Mouse (Mus musculus) kidney, embryonic 16.5 days (tissue): ENCODE results near the gene Nudt16l1. TPM values are rescaled to one million over a fixed set of nuclear protein-coding genes. Genes with fewer than 3 reads are reported as not detected.
A peak's percentile ranks its signal among the peaks of the same experiment; 100 is the strongest.

Experiments used
- ATAC-seq: fragments of 200-750 bp; cut with Nextera tagmentation; 2 replicates; pipeline ENCODE4 v1.8.0; 2017; ENCODE audit warnings: moderate TSS enrichment; ENCODE audit not compliant: low FRiP score, low TSS enrichment
- H3K27ac ChIP-seq: fragments of 300-500 bp; sonication (generic); 2 replicates; pipeline ENCODE4 v1.5.1; 2014; ENCODE audit warnings: low read length
- H3K27me3 ChIP-seq: fragments of 300-500 bp; sonication (generic); 2 replicates; pipeline ENCODE4 v1.6.1; 2014; ENCODE audit warnings: low read length, control low read depth, mixed read lengths; ENCODE audit not compliant: insufficient read depth
- H3K36me3 ChIP-seq: fragments of 300-500 bp; sonication (generic); 2 replicates; pipeline ENCODE4 v1.6.1; 2014; ENCODE audit warnings: low read length, control low read depth, mixed read lengths; ENCODE audit not compliant: insufficient read depth
- H3K4me1 ChIP-seq: fragments of 300-500 bp; sonication (generic); 2 replicates; pipeline ENCODE4 v1.6.1; 2014; ENCODE audit warnings: low read length, control low read depth, mixed read lengths; ENCODE audit not compliant: insufficient read depth
- H3K4me2 ChIP-seq: fragments of 300-500 bp; sonication (generic); replicated peaks from 2 replicates; pipeline ENCODE4 v1.6.1; 2014; ENCODE audit warnings: low read depth, low read length
- H3K4me3 ChIP-seq: fragments of 300-500 bp; sonication (generic); 2 replicates; pipeline ENCODE4 v1.5.1; 2014; ENCODE audit warnings: mild to moderate bottlenecking, low read length
- H3K9ac ChIP-seq: fragments of 300-500 bp; sonication (generic); replicated peaks from 2 replicates; pipeline ENCODE4 v1.6.1; 2014; ENCODE audit warnings: low read length
- H3K9me3 ChIP-seq: fragments of 300-500 bp; sonication (generic); 2 replicates; pipeline ENCODE4 v1.6.1; 2016; ENCODE audit warnings: low read length, control low read depth
- WGBS: fragments of 180-500 bp; shearing (Covaris S2); extraction: QIAGEN DNeasy Blood & Tissue Kit; methylation state at CpG from one replicate; pipeline ENCODE4 v1.1.7; 2014; 5-methylcytosine and 5-hydroxymethylcytosine counted together
- polyA plus RNA-seq: library from polyadenylated mRNA; unstranded; fragments of >200 nt; fragmentation: Nextera tagmentation; extraction: Ambion mirVana; gene quantifications from 2 replicates; pipeline ENCODE4 v1.2.1, GENCODE M21; 2015

Nudt16l1 gene
- polyA plus RNA-seq, 1 experiment from 2014 or later, result 187 TPM

DNA sequence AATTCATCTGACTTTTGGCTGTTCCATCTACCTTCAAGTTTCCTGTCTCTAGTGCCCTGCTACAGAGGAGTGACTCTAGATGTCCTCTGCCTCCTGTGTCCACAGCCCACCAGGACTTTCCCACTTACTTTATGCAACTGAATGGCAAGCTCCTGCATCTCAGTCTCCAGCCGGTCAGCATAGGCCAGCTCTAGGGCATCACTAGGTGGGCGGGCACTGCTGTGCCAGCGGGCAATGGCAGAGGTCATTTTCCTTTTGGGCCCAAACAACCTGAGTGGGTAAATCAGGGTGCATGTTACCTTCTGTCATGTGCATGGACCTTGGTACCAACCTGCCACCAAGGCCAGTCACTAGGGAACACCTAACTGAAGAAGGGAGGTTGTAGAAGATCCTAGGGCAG lies 4.9 kb downstream of the Nudt16l1 start:
- H3K4me2 ChIP-seq, result no peak overlapping the region
- H3K9me3 ChIP-seq, result no peaks in the 10 kb centered on the region
- WGBS, result 98% methylated on average over 3 of the region's 3 CpGs
- H3K4me3 ChIP-seq, result no peak overlapping the region
- no peak overlapping the region for H3K27ac ChIP-seq
- no peak for ATAC-seq
- H3K27me3 ChIP-seq, result no peaks in the 10 kb centered on the region
- no peak overlapping the region for H3K9ac ChIP-seq
- H3K36me3 ChIP-seq, result peaks cover 65% of the 10 kb centered on the region
- peaks cover 11% of the 10 kb centered on the region for H3K4me1 ChIP-seq

DNA sequence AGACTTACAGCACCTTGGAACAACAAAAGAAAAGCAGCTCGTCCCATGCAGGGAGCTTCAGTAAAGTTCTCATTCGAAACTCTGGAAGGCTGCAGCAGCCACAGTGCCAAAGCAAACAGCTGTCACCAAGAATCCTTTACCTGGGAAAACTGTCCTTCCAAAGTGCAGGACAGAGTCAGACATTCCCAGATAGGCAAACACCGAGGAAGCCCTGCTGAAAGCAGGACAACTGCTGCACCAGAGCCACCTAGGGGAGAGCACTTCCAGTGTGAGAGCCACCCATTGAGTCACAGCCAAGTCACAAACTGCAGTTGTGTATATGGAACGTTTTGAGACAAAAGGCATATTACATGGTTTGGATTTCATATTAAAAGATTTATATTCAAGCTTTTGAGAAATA lies 6.9 kb downstream of the Nudt16l1 start:
- Histone ChIP-seq H3K4me1 (peaks cover under 1% of the 10 kb centered on the region), H3K9me3 (no peaks in the 10 kb centered on the region), H3K27me3 (no peaks in the 10 kb centered on the region), H3K4me2 (no peak overlapping the region), H3K36me3 (peaks cover 73% of the 10 kb centered on the region), H3K27ac (no peak overlapping the region), H3K4me3 (no peak overlapping the region), H3K9ac (no peak overlapping the region)
- 78% methylated on average over 4 of the region's 4 CpGs for WGBS
- no peak for ATAC-seq

DNA sequence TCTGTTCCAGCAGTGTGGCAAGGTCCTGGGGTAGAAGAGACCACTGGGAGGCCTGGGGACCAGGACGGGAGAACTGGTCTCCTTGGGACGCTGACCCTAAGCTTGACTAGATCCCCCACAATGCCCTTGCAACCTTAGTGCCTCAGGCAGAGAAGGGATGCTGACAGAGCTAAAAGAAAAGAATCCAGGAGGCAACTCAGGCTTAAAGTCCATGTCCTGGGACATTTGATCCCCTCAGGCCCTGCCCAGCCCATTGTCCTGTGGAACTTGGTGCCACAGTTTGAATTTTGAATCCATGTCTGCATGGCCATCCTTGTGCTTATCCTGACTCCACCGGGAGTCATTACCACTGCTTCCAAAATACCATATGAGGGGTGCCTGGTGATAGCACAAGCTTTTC lies 7.6 kb downstream of the Nudt16l1 start:
- no peak overlapping the region for H3K27ac ChIP-seq
- 84% methylated on average over 3 of the region's 3 CpGs for WGBS

DNA sequence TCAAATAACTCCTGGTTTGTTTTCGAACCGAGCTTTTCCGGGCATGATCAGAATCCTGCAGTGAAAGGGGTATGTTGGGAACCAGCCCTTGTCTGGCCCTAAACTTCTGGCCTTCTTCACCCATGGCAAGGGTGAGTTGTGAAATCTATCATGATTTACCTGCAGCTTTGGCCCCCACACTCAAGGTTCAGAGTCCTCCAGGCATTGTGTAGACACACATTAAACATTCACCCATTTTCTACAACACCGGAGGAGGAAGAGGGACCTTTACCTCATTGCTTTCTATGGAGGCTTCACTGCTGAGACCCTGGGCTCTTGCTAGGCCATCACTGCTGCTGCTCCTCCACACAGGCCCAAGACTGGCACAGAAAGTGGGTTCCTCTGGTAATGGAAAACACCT lies 8.8 kb downstream of the Nudt16l1 start:
- H3K4me3 ChIP-seq, result no peak overlapping the region
- WGBS, result 86% methylated on average over 4 of the region's 4 CpGs
- no peak; the same call in 1 of the 2 replicates for ATAC-seq
- no peaks in the 10 kb centered on the region for H3K4me1 ChIP-seq
- no peak overlapping the region for H3K27ac ChIP-seq
- no peak overlapping the region for H3K4me2 ChIP-seq
- no peaks in the 10 kb centered on the region for H3K27me3 ChIP-seq
- H3K9me3 ChIP-seq, result no peaks in the 10 kb centered on the region
- peaks cover 64% of the 10 kb centered on the region for H3K36me3 ChIP-seq
- no peak overlapping the region for H3K9ac ChIP-seq

More for the DNA sequence above, 7.6 kb downstream of the Nudt16l1 start:
- Histone ChIP-seq H3K36me3 (peaks cover 69% of the 10 kb centered on the region), H3K9ac (no peak overlapping the region), H3K9me3 (no peaks in the 10 kb centered on the region), H3K4me3 (no peak overlapping the region), H3K4me1 (no peaks in the 10 kb centered on the region), H3K27me3 (no peaks in the 10 kb centered on the region), H3K4me2 (no peak overlapping the region)
- no peak for ATAC-seq

DNA sequence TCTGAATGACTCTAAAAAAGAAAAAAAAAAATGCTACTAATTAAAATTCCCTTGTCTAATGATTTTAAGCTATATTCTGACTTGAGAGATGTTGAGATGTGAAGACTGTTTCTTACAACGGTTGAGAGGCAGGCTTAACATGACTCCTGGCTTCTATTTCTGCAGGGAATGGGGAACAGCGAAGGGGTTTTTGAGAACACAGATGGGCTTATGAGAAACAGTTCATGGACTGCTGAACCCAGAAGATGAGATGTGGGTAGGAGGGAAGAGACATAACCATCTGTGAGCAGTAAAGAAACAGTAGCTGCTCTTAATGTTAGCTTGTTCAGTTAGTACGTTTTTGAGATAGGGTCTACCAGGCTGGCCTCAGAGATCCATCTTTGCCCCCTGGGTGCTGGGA lies 18.0 kb downstream of the Nudt16l1 start:
- 93% methylated on average over 3 of the region's 3 CpGs for WGBS
- H3K4me3 ChIP-seq, result no peak overlapping the region
- no peak overlapping the region for H3K4me2 ChIP-seq
- no peaks in the 10 kb centered on the region for H3K4me1 ChIP-seq
- no peaks in the 10 kb centered on the region for H3K9me3 ChIP-seq
- H3K27me3 ChIP-seq, result no peaks in the 10 kb centered on the region
- peaks cover 33% of the 10 kb centered on the region for H3K36me3 ChIP-seq
- no peak for ATAC-seq
- H3K27ac ChIP-seq, result no peak overlapping the region
- no peak overlapping the region for H3K9ac ChIP-seq

DNA sequence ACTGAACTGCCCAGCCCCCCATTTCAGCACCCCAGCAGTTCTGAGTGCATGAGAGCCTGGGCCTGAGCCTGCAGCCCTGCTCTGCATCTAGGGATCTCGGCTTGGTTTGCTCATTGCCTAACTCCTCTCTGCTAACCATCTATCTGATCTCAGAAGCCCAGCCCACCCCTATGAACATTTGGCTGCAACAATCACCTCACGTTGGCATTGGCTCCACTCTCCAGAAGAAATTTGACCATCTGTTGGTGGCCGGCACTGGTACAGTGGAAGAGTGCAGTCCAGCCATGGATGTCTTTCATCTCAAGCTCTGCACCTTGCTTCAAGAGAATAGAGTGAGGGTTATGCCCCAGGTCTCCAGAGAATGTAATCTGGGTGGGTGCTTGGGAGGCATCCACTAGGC lies 18.9 kb downstream of the Nudt16l1 start:
- Histone ChIP-seq H3K27me3 (no peaks in the 10 kb centered on the region), H3K4me1 (peaks cover 3% of the 10 kb centered on the region; the same call in 1 of the 2 replicates), H3K27ac (no peak overlapping the region), H3K9ac (no peak overlapping the region), H3K9me3 (no peaks in the 10 kb centered on the region), H3K4me2 (no peak overlapping the region), H3K4me3 (no peak overlapping the region), H3K36me3 (peaks cover 29% of the 10 kb centered on the region)
- WGBS, result 77% methylated on average over 3 of the region's 3 CpGs
- ATAC-seq, result no peak

DNA sequence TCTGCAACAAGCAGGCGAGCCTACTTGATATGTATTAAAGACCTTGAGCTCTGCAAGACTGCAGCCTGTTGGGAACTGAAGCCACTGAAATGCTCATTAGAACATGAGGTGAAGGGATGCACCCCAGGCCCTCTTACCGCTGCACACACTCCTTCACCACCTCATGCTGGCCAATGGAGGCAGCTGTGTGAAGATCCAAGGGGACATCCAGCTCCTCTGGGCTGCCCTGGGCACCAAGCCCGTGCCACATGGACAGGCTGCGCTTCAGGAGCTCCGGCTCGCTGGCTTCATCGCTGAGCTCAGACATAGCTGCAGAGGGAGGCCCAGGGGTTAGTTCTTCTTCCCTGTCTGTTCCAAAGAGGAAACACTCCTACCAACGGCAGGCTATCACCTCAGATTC lies 21.7 kb downstream of the Nudt16l1 start:
- peaks cover 12% of the 10 kb centered on the region; the same call in 1 of the 2 replicates for H3K36me3 ChIP-seq
- no peaks in the 10 kb centered on the region for H3K27me3 ChIP-seq
- H3K27ac ChIP-seq, result no peak overlapping the region
- no peak overlapping the region for H3K4me2 ChIP-seq
- no peak for ATAC-seq
- H3K4me1 ChIP-seq, result peaks cover 18% of the 10 kb centered on the region
- 94% methylated on average over 8 of the region's 8 CpGs for WGBS
- no peaks in the 10 kb centered on the region for H3K9me3 ChIP-seq
- no peak overlapping the region for H3K4me3 ChIP-seq
- H3K9ac ChIP-seq, result no peak overlapping the region

DNA sequence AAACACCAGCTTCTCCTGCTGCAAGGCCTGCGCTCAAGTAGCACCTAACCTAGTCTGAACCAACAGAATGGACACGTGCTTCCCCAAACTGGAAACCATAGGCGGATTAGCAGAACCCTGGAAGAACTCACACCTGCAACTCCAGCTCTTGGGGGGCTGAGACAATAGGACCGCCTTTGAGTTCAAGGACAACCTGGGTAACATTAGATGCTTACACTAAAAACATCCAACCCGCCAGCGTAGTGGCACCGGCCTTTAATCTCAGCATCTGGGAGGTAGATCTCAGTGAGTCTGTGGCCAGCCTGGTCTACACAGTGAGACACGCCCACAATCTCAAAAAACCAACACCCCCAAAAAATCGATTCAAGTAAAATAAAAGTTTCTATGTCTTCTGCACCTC lies 24.8 kb downstream of the Nudt16l1 start:
- Histone ChIP-seq H3K27me3 (no peaks in the 10 kb centered on the region), H3K36me3 (no peaks in the 10 kb centered on the region; the same call in 1 of the 2 replicates), H3K4me2 (peak overlapping the region; percentile 86), H3K4me1 (peaks cover 20% of the 10 kb centered on the region), H3K9ac (peak overlapping the region; percentile 79), H3K27ac (no peak overlapping the region), H3K4me3 (peak overlapping the region; percentile 75), H3K9me3 (no peaks in the 10 kb centered on the region)
- WGBS, result 39% methylated on average over 9 of the region's 9 CpGs
- ATAC-seq, result no peak

DNA sequence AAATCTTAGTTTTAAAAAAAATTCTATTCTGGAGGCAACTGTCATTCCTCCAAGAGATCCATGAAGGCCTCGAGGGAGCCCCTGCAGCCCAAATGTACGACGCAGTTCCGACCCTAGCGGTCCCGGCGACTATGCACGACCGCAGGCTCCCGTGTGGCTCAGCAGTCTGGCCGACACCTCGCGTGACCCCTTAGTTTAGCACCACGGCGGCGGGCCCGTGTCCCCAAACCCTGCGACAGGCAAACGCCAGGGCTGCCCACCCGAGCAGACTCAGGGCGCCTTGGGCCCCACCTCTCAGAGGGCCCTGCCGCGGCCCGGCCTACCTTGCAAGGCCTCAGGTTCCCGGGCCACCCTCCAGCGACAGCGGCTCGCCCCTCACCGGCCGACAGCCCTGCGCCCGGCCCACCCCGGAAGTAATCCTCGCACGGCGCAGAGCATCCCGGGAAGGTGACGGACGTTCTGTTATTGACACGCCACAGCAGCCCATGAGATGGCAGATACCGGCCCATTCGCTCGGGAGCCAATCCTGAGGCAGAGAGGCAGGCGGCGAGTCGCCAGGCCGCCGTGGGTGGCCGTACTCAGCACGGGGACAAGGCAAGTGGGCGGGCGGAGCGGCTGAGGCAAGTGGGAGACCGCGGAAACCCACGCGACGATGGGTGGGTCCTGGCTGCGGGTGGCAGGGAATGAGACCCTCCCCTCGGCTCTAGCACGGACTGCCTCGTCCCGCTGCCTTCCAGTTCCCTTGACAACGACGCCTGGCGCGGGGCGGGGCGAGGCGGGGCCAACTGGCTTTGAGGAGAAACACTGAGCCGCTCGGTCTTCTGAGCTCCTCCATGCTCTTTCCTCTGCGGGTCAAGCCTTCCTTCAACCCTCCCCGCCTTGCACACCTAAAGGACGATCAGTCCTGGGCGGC lies 25.5 kb downstream of the Nudt16l1 start, which contains the start of gene Anks3:
TSS of gene Anks3 (minus strand) at position 409 of the 913 bp plus-strand sequence.
- H3K9me3 ChIP-seq, result no peaks in the 10 kb centered on the region
- H3K4me2 ChIP-seq, result peak within 1 kb of the TSS; percentile 86
- peaks cover 20% of the 10 kb centered on the region for H3K4me1 ChIP-seq
- ATAC-seq, result peak; percentile 98
- WGBS, result under 1% methylated on average over 72 of the region's 76 CpGs
- no peaks in the 10 kb centered on the region; the same call in 1 of the 2 replicates for H3K36me3 ChIP-seq
- peak within 1 kb of the TSS; percentile 79 for H3K9ac ChIP-seq
- peak within 1 kb of the TSS; percentile 78 for H3K27ac ChIP-seq
- H3K4me3 ChIP-seq, result peak within 1 kb of the TSS; percentile 75
- no peaks in the 10 kb centered on the region for H3K27me3 ChIP-seq
